8 mouse cellular contexts compared by ENCODE assay signal in the genomic region with DNA sequence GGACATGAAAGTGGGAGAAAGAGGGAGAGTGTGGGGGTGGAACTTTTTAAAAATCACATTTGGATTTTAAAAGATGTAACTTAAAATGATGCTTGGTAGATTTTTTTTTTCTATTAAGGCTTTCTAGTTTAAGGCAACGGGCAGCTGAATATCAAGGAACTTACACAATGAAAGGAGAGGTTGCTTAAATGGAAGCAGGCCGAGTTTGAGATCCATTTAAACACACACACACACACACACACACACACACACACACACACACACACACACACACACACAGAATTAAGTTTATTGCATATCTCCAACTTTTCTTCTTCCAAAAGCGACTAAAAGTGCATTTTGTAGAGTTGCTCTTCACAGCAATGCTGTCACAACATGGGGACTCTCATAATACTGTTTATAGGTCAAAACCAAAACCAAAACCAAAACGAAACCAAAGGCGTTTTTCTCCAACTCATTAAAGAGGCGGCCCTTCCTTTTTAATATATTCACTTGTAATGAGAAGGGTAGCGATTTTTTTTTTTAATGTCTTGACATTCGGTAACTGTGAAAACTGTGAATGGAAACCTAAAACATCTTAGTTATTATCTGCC. TPM values are rescaled to one million over a fixed set of nuclear protein-coding genes. Genes with fewer than 3 reads are reported as not detected.
DNase-seq lines count a peak whose midpoint lies in the region; ATAC-seq and TF ChIP-seq lines count a peak whose summit lies in the region.

No protein-coding gene starts in this region.

- peak overlapping the region; percentile 96 for H3K4me3 ChIP-seq in heart, embryonic 12.5 days
- peak overlapping the region; percentile 76 to 91 (median 77) for H3K4me3 ChIP-seq in CH12.LX (replicated peaks in 1 of 3; ENCODE audit: low read depth in 2 of 3, low read length in 2 of 3, poor library complexity in 1 of 3)
- peak overlapping the region; percentile 79 for H3K4me3 ChIP-seq in forebrain, embryonic 13.5 days
- H3K4me3 ChIP-seq in liver, embryonic 16.5 days (ENCODE audit: low read depth, low read length) = peak overlapping the region; percentile 65

- H3K4me2 ChIP-seq in heart, embryonic 12.5 days = peak overlapping the region; percentile 90
- peak overlapping the region; percentile 33; the same call in 1 of the 2 replicates for H3K4me2 ChIP-seq in CH12.LX (ENCODE audit: insufficient read depth, low read depth, poor library complexity, severe bottlenecking)
- H3K4me2 ChIP-seq in forebrain, embryonic 13.5 days = peak overlapping the region; percentile 100
- peak overlapping the region; percentile 74 for H3K4me2 ChIP-seq in liver, embryonic 16.5 days (ENCODE audit: low read depth, low read length)

- peak overlapping the region; percentile 98 for H3K9ac ChIP-seq in heart, embryonic 12.5 days
- peak overlapping the region; percentile 55; the same call in 1 of the 2 replicates for H3K9ac ChIP-seq in CH12.LX (ENCODE audit: insufficient read depth, low read depth)
- H3K9ac ChIP-seq in forebrain, embryonic 13.5 days = peak overlapping the region; percentile 88; the same call in 1 of the 2 replicates
- peak overlapping the region; percentile 41; the same call in 1 of the 2 replicates for H3K9ac ChIP-seq in liver, embryonic 16.5 days (ENCODE audit: low read depth, low read length)

- H3K9me3 ChIP-seq in heart, embryonic 12.5 days (replicated peaks) = no peaks in the 10 kb centered on the region
- H3K9me3 ChIP-seq in CH12.LX (replicated peaks; ENCODE audit: low read length) = no peaks in the 10 kb centered on the region
- H3K9me3 ChIP-seq in forebrain, embryonic 13.5 days (replicated peaks) = no peaks in the 10 kb centered on the region
- no peaks in the 10 kb centered on the region for H3K9me3 ChIP-seq in liver, embryonic 16.5 days (replicated peaks; ENCODE audit: control insufficient read depth, low read length)

- TF ChIP-seq EP300 in CH12.LX (IDR thresholded peaks at IDR 0.05; ENCODE audit: low read length) = no peak

- in situ Hi-C loops in CH12.LX (cut with MboI; ENCODE audit: low pct_ligation_motif_present, low pct_unique_long_range_greater_than_20kb, low sequenced_read_pairs) = no loop called here

- no peaks in the 10 kb centered on the region for H3K27me3 ChIP-seq in heart, embryonic 12.5 days (replicated peaks)
- no peaks in the 10 kb centered on the region for H3K27me3 ChIP-seq in CH12.LX (replicated peaks)
- peaks cover 16% of the 10 kb centered on the region; the same call in 1 of the 2 replicates for H3K27me3 ChIP-seq in forebrain, embryonic 13.5 days
- H3K27me3 ChIP-seq in liver, embryonic 16.5 days (ENCODE audit: control insufficient read depth, insufficient read depth, low read depth, low read length) = peaks cover 54% of the 10 kb centered on the region

- H3K4me1 ChIP-seq in heart, embryonic 12.5 days (replicated peaks) = peaks cover 4% of the 10 kb centered on the region
- H3K4me1 ChIP-seq in CH12.LX (ENCODE audit: control insufficient read depth in 1 of 2, insufficient read depth in 2 of 2) = peaks cover 0 to 7% of the 10 kb centered on the region in 2 experiments; a peak in 2 of 4 replicates
- peaks cover 16% of the 10 kb centered on the region for H3K4me1 ChIP-seq in forebrain, embryonic 13.5 days
- no peaks in the 10 kb centered on the region; the same call in 1 of the 2 replicates for H3K4me1 ChIP-seq in liver, embryonic 16.5 days (ENCODE audit: control insufficient read depth, low read depth, low read length)

- no peak for ATAC-seq in heart, embryonic 12.5 days (ENCODE audit: insufficient number of reproducible peaks, low FRiP score)
- ATAC-seq in forebrain, embryonic 13.5 days = no peak
- no peak for ATAC-seq in liver, embryonic 16.5 days (ENCODE audit: low read depth)
- no peak for ATAC-seq in monocyte, adult 5-6 weeks (replicated peaks; ENCODE audit: insufficient number of reproducible peaks, low FRiP score, low TSS enrichment, poor library complexity, severe bottlenecking)

- WGBS in heart, embryonic 12.5 days = 8% methylated on average over 8 of the region's 8 CpGs
- WGBS in forebrain, embryonic 13.5 days = 6% methylated on average over 8 of the region's 8 CpGs
- 7% methylated on average over 8 of the region's 8 CpGs for WGBS in liver, embryonic 16.5 days (ENCODE audit: insufficient replicate concordance)

- 0 out of 2 replicates have a peak, but pooled peaks have one; percentile 4 for TF ChIP-seq POLR2A in CH12.LX (IDR thresholded peaks at IDR 0.05; ENCODE audit: low read depth, low read length)

- no peaks in the 10 kb centered on the region for H3K79me2 ChIP-seq in CH12.LX (replicated peaks; ENCODE audit: control insufficient read depth, extremely low read depth, insufficient read depth, poor library complexity, severe bottlenecking)

- no peak for DNase-seq in heart, adult 18-20 months
- no peak for DNase-seq in CH12.LX (ENCODE audit: extremely low read depth)
- DNase-seq in gastrocnemius, postnatal 25 days = no peak
- no peak for DNase-seq in c-Kit-positive CD71-positive TER-119-positive erythroid progenitor cells, embryonic 14.5 days (ENCODE audit: low spot score)

- no peak for TF ChIP-seq RAD21 in CH12.LX (IDR thresholded peaks at IDR 0.05; ENCODE audit: low read depth, low read length)

- dilution Hi-C loops in CH12.LX (cut with MboI; ENCODE audit: extremely low pct_ligation_motif_present, extremely low pct_unique_long_range_greater_than_20kb, low sequenced_read_pairs) = no loop called here

- peak overlapping the region; percentile 100; the same call in 1 of the 2 replicates for H3K27ac ChIP-seq in heart, embryonic 12.5 days (ENCODE audit: poor library complexity, severe bottlenecking)
- H3K27ac ChIP-seq in CH12.LX (ENCODE audit: insufficient read depth, low read depth) = no peak overlapping the region
- no peak overlapping the region for H3K27ac ChIP-seq in forebrain, embryonic 13.5 days
- H3K27ac ChIP-seq in liver, embryonic 16.5 days (ENCODE audit: low read length) = no peak overlapping the region

- TF ChIP-seq CTCF in CH12.LX (conservative IDR thresholded peaks at IDR 0.05 in 1 of 2, IDR thresholded peaks at IDR 0.05 in 1 of 2; ENCODE audit: low read depth in 2 of 2, low read length in 2 of 2) = no peak

- no peaks in the 10 kb centered on the region for H3K36me3 ChIP-seq in heart, embryonic 12.5 days
- no peaks in the 10 kb centered on the region for H3K36me3 ChIP-seq in CH12.LX (replicated peaks in 1 of 2; ENCODE audit: control insufficient read depth in 1 of 2, insufficient read depth in 1 of 2, low read length in 1 of 2)
- H3K36me3 ChIP-seq in forebrain, embryonic 13.5 days (ENCODE audit: poor library complexity, severe bottlenecking) = no peaks in the 10 kb centered on the region
- H3K36me3 ChIP-seq in liver, embryonic 16.5 days (ENCODE audit: control insufficient read depth, insufficient read depth) = no peaks in the 10 kb centered on the region

TF ChIP-seq in CH12.LX, 34 proteins besides CTCF, POLR2A, EP300 and RAD21:
- TF ChIP-seq ZNF384 (IDR thresholded peaks at IDR 0.05; ENCODE audit: low read depth, low read length) (peak; percentile 69), E2F4 (IDR thresholded peaks at IDR 0.05; ENCODE audit: insufficient replicate concordance, low read depth, low read length) (no peak)

RNA-seq across cellular contexts. Expression of gene Hivep2, which starts 1.9 kb away (rescaled TPM):
- 5.3 and 5.8 TPM in 2 replicates for polyA plus RNA-seq in heart, embryonic 12.5 days (2016; fragmentation: Nextera tagmentation; extraction: Ambion mirVana)
- total RNA-seq in heart, adult 18-20 months (2021) = 10 to 100 TPM; 18.4 to 18.8 TPM
- total RNA-seq in CH12.LX (2012; rRNA removed) (1.8 and 2.7 TPM in 2 replicates), CH12.LX (2014; rRNA removed) (0.59 and 0.77 TPM in 2 replicates)
- 1.1 and 1.4 TPM in 2 replicates for polyA plus RNA-seq in CH12.LX (2012; ENCODE audit: insufficient read length, low read depth)
- 5.3 and 7.3 TPM in 2 replicates for polyA plus RNA-seq in forebrain, embryonic 13.5 days (2015; fragmentation: Nextera tagmentation; extraction: Ambion mirVana)
- polyA plus RNA-seq in liver, embryonic 16.5 days (2015; fragmentation: Nextera tagmentation; extraction: Ambion mirVana) = 0.55 and 0.68 TPM in 2 replicates
- 19.2 to 42.6 TPM (median 26.5 TPM) in 3 replicates for total RNA-seq in monocyte, adult 5-6 weeks (2017)
- 10 to 100 TPM; 32.0 to 41.5 TPM for total RNA-seq in gastrocnemius, postnatal 25 days (2021)

Comparison
In these comparisons a context has a peak if more than half of its experiments do, and no peak if none do; other contexts are left out.
1. H3K4me2 ChIP-seq: peak in every context shown above with its lines; median percentile 100 in forebrain, embryonic 13.5 days; 90 in heart, embryonic 12.5 days; 74 in liver, embryonic 16.5 days; 33 in CH12.LX.
2. H3K9ac ChIP-seq: peak in every context shown above with its lines; median percentile 98 in heart, embryonic 12.5 days; 88 in forebrain, embryonic 13.5 days; 55 in CH12.LX; 41 in liver, embryonic 16.5 days.